ENCODE assay signal across 13 mouse cellular contexts in genomic region chr9:109022866-109023685, GRCm38 (mm10). TPM values are rescaled to one million over a fixed set of nuclear protein-coding genes. Genes with fewer than 3 reads are reported as not detected.
DNase-seq lines count a peak whose midpoint lies in the region; ATAC-seq and TF ChIP-seq lines count a peak whose summit lies in the region.
"Had no signal": no experiment of that assay in that cellular context is flagged by ENCODE, and none has a peak within 500 bp of the region (broad histone marks: within the 10 kb centered on the region; RNA-seq: fewer than 3 reads in every experiment).

No protein-coding gene starts in this region.

- no peak overlapping the region for H3K4me2 ChIP-seq in liver, postnatal 0 days (ENCODE audit: low read depth, low read length)
- no peak overlapping the region for H3K4me2 ChIP-seq in hindbrain, embryonic 11.5 days (replicated peaks; ENCODE audit: low read depth, low read length)
- no peak overlapping the region for H3K4me2 ChIP-seq in intestine, embryonic 16.5 days (ENCODE audit: low read depth, low read length)
- H3K4me2 ChIP-seq in heart, embryonic 12.5 days: no peak overlapping the region
- H3K4me2 ChIP-seq: forebrain, embryonic 13.5 days; midbrain, embryonic 15.5 days had no signal

- intact Hi-C loops in left cerebral cortex, adult 2 months (cut with DNase I): loop anchor here (2.0 kb wide), 1 partner anchor 14 kb away; no protein-coding TSS in a partner anchor
- intact Hi-C loops in left cerebral cortex, postnatal 4 days (cut with DNase I): no loop called here

- no peak overlapping the region for H3K4me3 ChIP-seq in left cerebral cortex, adult 2 months
- no peak overlapping the region for H3K4me3 ChIP-seq in liver, postnatal 0 days (ENCODE audit: low read depth, low read length)
- H3K4me3 ChIP-seq in hindbrain, embryonic 11.5 days (ENCODE audit: low read depth, low read length): no peak overlapping the region
- H3K4me3 ChIP-seq in intestine, embryonic 16.5 days (ENCODE audit: low read length): no peak overlapping the region
- no peak overlapping the region for H3K4me3 ChIP-seq in heart, embryonic 12.5 days
- H3K4me3 ChIP-seq: forebrain, embryonic 13.5 days; midbrain, embryonic 15.5 days had no signal

- H3K9me3 ChIP-seq in liver, postnatal 0 days (ENCODE audit: low read length): no peaks in the 10 kb centered on the region
- no peaks in the 10 kb centered on the region for H3K9me3 ChIP-seq in hindbrain, embryonic 11.5 days (ENCODE audit: control insufficient read depth, low read length)
- H3K9me3 ChIP-seq in intestine, embryonic 16.5 days (ENCODE audit: control insufficient read depth, low read length): no peaks in the 10 kb centered on the region
- no peaks in the 10 kb centered on the region for H3K9me3 ChIP-seq in heart, embryonic 12.5 days (replicated peaks)
- H3K9me3 ChIP-seq: forebrain, embryonic 13.5 days; midbrain, embryonic 15.5 days had no signal

- peak; percentile 44; the same call in 1 of the 2 replicates for ATAC-seq in liver, postnatal 0 days
- no peak for ATAC-seq in hindbrain, embryonic 11.5 days (ENCODE audit: low FRiP score)
- ATAC-seq in intestine, embryonic 16.5 days: no peak
- ATAC-seq in heart, embryonic 12.5 days (ENCODE audit: insufficient number of reproducible peaks, low FRiP score): no peak
- ATAC-seq: forebrain, embryonic 13.5 days; midbrain, embryonic 15.5 days had no signal

- TF ChIP-seq CTCF in left cerebral cortex, adult 2 months (IDR thresholded peaks at IDR 0.05): no peak
- no peak for TF ChIP-seq CTCF in liver, postnatal 0 days (IDR thresholded peaks at IDR 0.05; ENCODE audit: low read depth)

- WGBS in liver, postnatal 0 days (ENCODE audit: insufficient replicate concordance): 57% methylated on average over 17 of the region's 17 CpGs
- 93% methylated on average over 17 of the region's 17 CpGs for WGBS in hindbrain, embryonic 11.5 days
- 85% methylated on average over 17 of the region's 17 CpGs for WGBS in intestine, embryonic 16.5 days
- WGBS in heart, embryonic 12.5 days: 87% methylated on average over 17 of the region's 17 CpGs

- no peaks in the 10 kb centered on the region for H3K27me3 ChIP-seq in liver, postnatal 0 days (ENCODE audit: insufficient read depth, low read length)
- H3K27me3 ChIP-seq in hindbrain, embryonic 11.5 days (ENCODE audit: control insufficient read depth, insufficient read depth, low read length): no peaks in the 10 kb centered on the region
- no peaks in the 10 kb centered on the region for H3K27me3 ChIP-seq in intestine, embryonic 16.5 days (replicated peaks; ENCODE audit: control insufficient read depth, insufficient read depth, low read length)
- H3K27me3 ChIP-seq in heart, embryonic 12.5 days (replicated peaks): no peaks in the 10 kb centered on the region
- H3K27me3 ChIP-seq: forebrain, embryonic 13.5 days; midbrain, embryonic 15.5 days had no signal

- H3K36me3 ChIP-seq in liver, postnatal 0 days (replicated peaks; ENCODE audit: insufficient read depth, low read length): no peaks in the 10 kb centered on the region
- H3K36me3 ChIP-seq in hindbrain, embryonic 11.5 days (ENCODE audit: control insufficient read depth, insufficient read depth, low read length): no peaks in the 10 kb centered on the region
- no peaks in the 10 kb centered on the region for H3K36me3 ChIP-seq in intestine, embryonic 16.5 days (ENCODE audit: control insufficient read depth, insufficient read depth, low read length)
- H3K36me3 ChIP-seq in heart, embryonic 12.5 days: no peaks in the 10 kb centered on the region

- no peak for TF ChIP-seq EP300 in liver, postnatal 0 days (IDR thresholded peaks at IDR 0.05; ENCODE audit: low read depth)

- no peaks in the 10 kb centered on the region for H3K4me1 ChIP-seq in liver, postnatal 0 days (ENCODE audit: insufficient read depth)
- no peaks in the 10 kb centered on the region for H3K4me1 ChIP-seq in hindbrain, embryonic 11.5 days (replicated peaks; ENCODE audit: control insufficient read depth, insufficient read depth, low read length)
- no peaks in the 10 kb centered on the region for H3K4me1 ChIP-seq in intestine, embryonic 16.5 days (ENCODE audit: control insufficient read depth, insufficient read depth, low read length)
- H3K4me1 ChIP-seq in heart, embryonic 12.5 days (replicated peaks): no peaks in the 10 kb centered on the region; the same call in 1 of the 2 replicates
- H3K4me1 ChIP-seq: forebrain, embryonic 13.5 days; midbrain, embryonic 15.5 days had no signal

- H3K27ac ChIP-seq in left cerebral cortex, adult 2 months: peak overlapping the region; percentile 82
- H3K27ac ChIP-seq in liver, postnatal 0 days (ENCODE audit: low read depth): peak overlapping the region; percentile 34
- H3K27ac ChIP-seq in hindbrain, embryonic 11.5 days (ENCODE audit: low read depth, low read length): no peak overlapping the region
- no peak overlapping the region for H3K27ac ChIP-seq in intestine, embryonic 16.5 days (ENCODE audit: low read length)
- no peak overlapping the region for H3K27ac ChIP-seq in heart, embryonic 12.5 days (ENCODE audit: poor library complexity, severe bottlenecking)
- H3K27ac ChIP-seq: forebrain, embryonic 13.5 days; midbrain, embryonic 15.5 days had no signal

- H3K9ac ChIP-seq in liver, postnatal 0 days (replicated peaks): no peak overlapping the region
- no peak overlapping the region for H3K9ac ChIP-seq in hindbrain, embryonic 11.5 days (ENCODE audit: low read depth, low read length)
- H3K9ac ChIP-seq in intestine, embryonic 16.5 days (ENCODE audit: low read depth, low read length): no peak overlapping the region
- no peak overlapping the region for H3K9ac ChIP-seq in heart, embryonic 12.5 days
- H3K9ac ChIP-seq: forebrain, embryonic 13.5 days; midbrain, embryonic 15.5 days had no signal

- peak in 1 of 2 experiments; percentile 51 for DNase-seq in left cerebral cortex, adult 2 months (ENCODE audit: extremely low spot score in 1 of 2, low spot score in 2 of 2)
- no peak for DNase-seq in left cerebral cortex, postnatal 4 days
- DNase-seq in 416B (ENCODE audit: low read depth): peak; percentile 76
- DNase-seq in CD4-positive, CD25-positive, alpha-beta regulatory T cell, adult 2 months (ENCODE audit: low read depth, low spot score): peak; percentile 55
- no peak for DNase-seq in liver, postnatal 0 days
- no peak for DNase-seq in hindbrain, embryonic 11.5 days (ENCODE audit: low spot score)
- DNase-seq: adrenal gland, adult 8-10 months; cerebellum, postnatal 36 days; heart, postnatal 36 days had no signal

RNA-seq across cellular contexts. Expression of gene Shisa5, which starts 15.3 kb away (rescaled TPM):
- total RNA-seq in left cerebral cortex, adult 2 months (2021): 10 to 100 TPM; 71.6 to 77.5 TPM
- total RNA-seq in left cerebral cortex, postnatal 4 days (2021): 10 to 100 TPM; 48.3 to 54.7 TPM
- polyA plus RNA-seq in liver, postnatal 0 days (2015; fragmentation: Nextera tagmentation; extraction: Ambion mirVana): 34.1 and 35.0 TPM in 2 replicates
- 33.4 and 34.1 TPM in 2 replicates for polyA plus RNA-seq in hindbrain, embryonic 11.5 days (2014; fragmentation: Nextera tagmentation; extraction: Ambion mirVana)
- polyA plus RNA-seq in intestine, embryonic 16.5 days (2015; fragmentation: Nextera tagmentation; extraction: Ambion mirVana): 162 and 184 TPM in 2 replicates
- polyA plus RNA-seq in heart, embryonic 12.5 days (2016; fragmentation: Nextera tagmentation; extraction: Ambion mirVana): 67.5 and 70.3 TPM in 2 replicates

RNA-seq across cellular contexts. Expression of gene Pfkfb4, which starts 31.5 kb away (rescaled TPM):
- 10 to 100 TPM; 15.8 to 17.7 TPM for total RNA-seq in left cerebral cortex, adult 2 months (2021)
- 10 to 100 TPM; 25.5 to 25.8 TPM for total RNA-seq in left cerebral cortex, postnatal 4 days (2021)
- 3.1 and 3.8 TPM in 2 replicates for polyA plus RNA-seq in liver, postnatal 0 days (2015; fragmentation: Nextera tagmentation; extraction: Ambion mirVana)
- polyA plus RNA-seq in hindbrain, embryonic 11.5 days (2014; fragmentation: Nextera tagmentation; extraction: Ambion mirVana): 10.9 and 12.8 TPM in 2 replicates
- polyA plus RNA-seq in intestine, embryonic 16.5 days (2015; fragmentation: Nextera tagmentation; extraction: Ambion mirVana): 15.1 and 21.7 TPM in 2 replicates
- 3.0 and 4.3 TPM in 2 replicates for polyA plus RNA-seq in heart, embryonic 12.5 days (2016; fragmentation: Nextera tagmentation; extraction: Ambion mirVana)

RNA-seq across cellular contexts. Expression of gene Trex1, which starts 36.5 kb away (rescaled TPM):
- 10 to 100 TPM; 11.7 to 15.3 TPM for total RNA-seq in left cerebral cortex, adult 2 months (2021)
- 10 to 100 TPM; 14.8 to 15.1 TPM for total RNA-seq in left cerebral cortex, postnatal 4 days (2021)
- 13.3 and 14.3 TPM in 2 replicates for polyA plus RNA-seq in liver, postnatal 0 days (2015; fragmentation: Nextera tagmentation; extraction: Ambion mirVana)
- polyA plus RNA-seq in hindbrain, embryonic 11.5 days (2014; fragmentation: Nextera tagmentation; extraction: Ambion mirVana): 7.5 and 9.7 TPM in 2 replicates
- polyA plus RNA-seq in intestine, embryonic 16.5 days (2015; fragmentation: Nextera tagmentation; extraction: Ambion mirVana): 13.0 and 14.4 TPM in 2 replicates
- polyA plus RNA-seq in heart, embryonic 12.5 days (2016; fragmentation: Nextera tagmentation; extraction: Ambion mirVana): 5.8 and 7.1 TPM in 2 replicates

RNA-seq across cellular contexts. Expression of gene Ucn2, which starts 37.3 kb away (rescaled TPM):
- under 1 TPM; 0.40 to 0.41 TPM for total RNA-seq in left cerebral cortex, adult 2 months (2021)
- total RNA-seq in left cerebral cortex, postnatal 4 days (2021): under 1 TPM in 1 of 2 experiments, not detected in 1; 0.78 TPM
- polyA plus RNA-seq in liver, postnatal 0 days (2015; fragmentation: Nextera tagmentation; extraction: Ambion mirVana): not detected in 2 replicates
- polyA plus RNA-seq in hindbrain, embryonic 11.5 days (2014; fragmentation: Nextera tagmentation; extraction: Ambion mirVana): not detected in 2 replicates
- polyA plus RNA-seq in intestine, embryonic 16.5 days (2015; fragmentation: Nextera tagmentation; extraction: Ambion mirVana): not detected in 2 replicates
- polyA plus RNA-seq in heart, embryonic 12.5 days (2016; fragmentation: Nextera tagmentation; extraction: Ambion mirVana): not detected in 2 replicates
- total RNA-seq: heart, postnatal 36 days had no signal
- polyA plus RNA-seq: forebrain, embryonic 13.5 days; midbrain, embryonic 15.5 days had no signal

RNA-seq across cellular contexts. Expression of gene Atrip, which starts 50.8 kb away (rescaled TPM):
- total RNA-seq in left cerebral cortex, adult 2 months (2021): 10 to 100 TPM; 28.0 to 28.3 TPM
- 10 to 100 TPM; 33.4 to 37.4 TPM for total RNA-seq in left cerebral cortex, postnatal 4 days (2021)
- 6.1 and 6.7 TPM in 2 replicates for polyA plus RNA-seq in liver, postnatal 0 days (2015; fragmentation: Nextera tagmentation; extraction: Ambion mirVana)
- 26.0 TPM in 2 replicates for polyA plus RNA-seq in hindbrain, embryonic 11.5 days (2014; fragmentation: Nextera tagmentation; extraction: Ambion mirVana)
- 18.4 and 21.5 TPM in 2 replicates for polyA plus RNA-seq in intestine, embryonic 16.5 days (2015; fragmentation: Nextera tagmentation; extraction: Ambion mirVana)
- 17.9 and 19.6 TPM in 2 replicates for polyA plus RNA-seq in heart, embryonic 12.5 days (2016; fragmentation: Nextera tagmentation; extraction: Ambion mirVana)

Comparison
In these comparisons a context has a peak if more than half of its experiments do, and no peak if none do; other contexts are left out.
1. DNase-seq: peak in 416B (single experiment) and CD4-positive, CD25-positive, alpha-beta regulatory T cell, adult 2 months (single experiment); none in left cerebral cortex, postnatal 4 days (single experiment), liver, postnatal 0 days (single experiment) and hindbrain, embryonic 11.5 days (single experiment).
2. H3K27ac ChIP-seq: peak in left cerebral cortex, adult 2 months (single experiment) and liver, postnatal 0 days (single experiment); none in hindbrain, embryonic 11.5 days (single experiment), intestine, embryonic 16.5 days (single experiment) and heart, embryonic 12.5 days (single experiment).